Mouse (Mus musculus): ENCODE results near the gene Mterf2.

- TF ChIP-seq ZC3H11A (IDR thresholded peaks at IDR 0.05; ENCODE audit: borderline replicate concordance, low read depth, low read length) (no peak), HCFC1 (IDR thresholded peaks at IDR 0.05; ENCODE audit: borderline replicate concordance, insufficient read depth, low read length) (no peak), MAFK (IDR thresholded peaks at IDR 0.05; ENCODE audit: insufficient read depth, low read depth, low read length) (no peak), ZNF384 (IDR thresholded peaks at IDR 0.05; ENCODE audit: low read depth, low read length) (no peak)
Observed at GRCm38 (mm10) chr10:85157451-85157850, 29.6 kb upstream of the Mterf2 start.

Measured in ES-E14 (cell line).